Mouse (Mus musculus): ENCODE data around the gene Piezo1. TPM values are rescaled to one million over a fixed set of nuclear protein-coding genes. Genes with fewer than 3 reads are reported as not detected.

Piezo1 gene
- total and polyA plus RNA-seq, 3 experiments = 14.0 to 48.5 (median 14.8) TPM

GRCm38 (mm10) chr8:122457171-122457570, 94.0 kb downstream of the Piezo1 start:
- WGBS = 71% methylated on average over 11 of the region's 11 CpGs
- Histone ChIP-seq H3K4me3 (no peak overlapping the region), H3K4me1 (ENCODE audit: control insufficient read depth, insufficient read depth, low read length) (peaks cover 4% of the 10 kb centered on the region; the same call in 1 of the 2 replicates), H3K36me3 (ENCODE audit: control insufficient read depth, insufficient read depth, low read length) (no peaks in the 10 kb centered on the region), H3K79me2 (replicated peaks; ENCODE audit: control insufficient read depth, insufficient read depth, low read length) (no peaks in the 10 kb centered on the region), H3K27me3 (ENCODE audit: control insufficient read depth, insufficient read depth, low read length) (no peaks in the 10 kb centered on the region), H3K27ac (no peak overlapping the region), H3K9ac (ENCODE audit: low read depth, low read length) (no peak overlapping the region)
- intact Hi-C loops (cut with DNase I) = no loop called here
- no peak for DNase-seq
- TF ChIP-seq CTCF (IDR thresholded peaks at IDR 0.05) = no peak
- TF ChIP-seq EP300 (IDR thresholded peaks at IDR 0.05; ENCODE audit: insufficient read depth, low read depth, low read length) = no peak
- TF ChIP-seq POLR2A (IDR thresholded peaks at IDR 0.05; ENCODE audit: insufficient read depth, low read depth, low read length) = no peak

- Histone ChIP-seq H3K4me1 (ENCODE audit: control insufficient read depth, insufficient read depth, low read length) (no peaks in the 10 kb centered on the region), H3K79me2 (replicated peaks; ENCODE audit: control insufficient read depth, insufficient read depth, low read length) (no peaks in the 10 kb centered on the region), H3K27me3 (ENCODE audit: control insufficient read depth, insufficient read depth, low read length) (no peaks in the 10 kb centered on the region), H3K4me3 (no peak overlapping the region), H3K27ac (no peak overlapping the region), H3K36me3 (ENCODE audit: control insufficient read depth, insufficient read depth, low read length) (no peaks in the 10 kb centered on the region), H3K9ac (ENCODE audit: low read depth, low read length) (no peak overlapping the region)
- TF ChIP-seq POLR2A (IDR thresholded peaks at IDR 0.05; ENCODE audit: insufficient read depth, low read depth, low read length) (no peak), CTCF (IDR thresholded peaks at IDR 0.05) (no peak), EP300 (IDR thresholded peaks at IDR 0.05; ENCODE audit: insufficient read depth, low read depth, low read length) (no peak)
- no peak for DNase-seq
- intact Hi-C loops (cut with DNase I) = no loop called here
- 78% methylated on average over 6 of the region's 6 CpGs for WGBS
These were observed 96.7 kb downstream of the Piezo1 start for GRCm38 (mm10) chr8:122454409-122454808.

GRCm38 (mm10) chr8:122452154-122452553, 99.0 kb downstream of the Piezo1 start:
- TF ChIP-seq POLR2A (IDR thresholded peaks at IDR 0.05; ENCODE audit: insufficient read depth, low read depth, low read length) = no peak; the same call in 1 of the 2 replicates
- peak; percentile 80 for TF ChIP-seq EP300 (IDR thresholded peaks at IDR 0.05; ENCODE audit: insufficient read depth, low read depth, low read length)
- TF ChIP-seq CTCF (IDR thresholded peaks at IDR 0.05) = no peak
- peak in 1 of 2 experiments; percentile 68 for DNase-seq
- intact Hi-C loops (cut with DNase I) = no loop called here
- WGBS = 70% methylated on average over 9 of the region's 10 CpGs
- Histone ChIP-seq H3K36me3 (ENCODE audit: control insufficient read depth, insufficient read depth, low read length) (no peaks in the 10 kb centered on the region), H3K27me3 (ENCODE audit: control insufficient read depth, insufficient read depth, low read length) (no peaks in the 10 kb centered on the region), H3K27ac (peak overlapping the region; percentile 54), H3K4me1 (ENCODE audit: control insufficient read depth, insufficient read depth, low read length) (no peaks in the 10 kb centered on the region), H3K9ac (ENCODE audit: low read depth, low read length) (no peak overlapping the region), H3K79me2 (replicated peaks; ENCODE audit: control insufficient read depth, insufficient read depth, low read length) (no peaks in the 10 kb centered on the region), H3K4me3 (no peak overlapping the region)

- peak overlapping the region; percentile 92 for H3K27ac ChIP-seq
- no peaks in the 10 kb centered on the region for H3K4me1 ChIP-seq (ENCODE audit: control insufficient read depth, insufficient read depth, low read length)
- TF ChIP-seq POLR2A (IDR thresholded peaks at IDR 0.05; ENCODE audit: insufficient read depth, low read depth, low read length) = peak; percentile 30; the same call in 1 of the 2 replicates
- peak; percentile 44 for TF ChIP-seq CTCF (IDR thresholded peaks at IDR 0.05)
- TF ChIP-seq EP300 (IDR thresholded peaks at IDR 0.05; ENCODE audit: insufficient read depth, low read depth, low read length) = peak; percentile 90
- DNase-seq = peak; percentile 40 to 76
- intact Hi-C loops (cut with DNase I) = no loop called here
- H3K27me3 ChIP-seq (ENCODE audit: control insufficient read depth, insufficient read depth, low read length) = no peaks in the 10 kb centered on the region
- no peaks in the 10 kb centered on the region for H3K79me2 ChIP-seq (replicated peaks; ENCODE audit: control insufficient read depth, insufficient read depth, low read length)
- 41% methylated on average over 7 of the region's 7 CpGs for WGBS
- no peaks in the 10 kb centered on the region for H3K36me3 ChIP-seq (ENCODE audit: control insufficient read depth, insufficient read depth, low read length)
- H3K9ac ChIP-seq (ENCODE audit: low read depth, low read length) = peak overlapping the region; percentile 36
- no peak overlapping the region for H3K4me3 ChIP-seq
These were observed 99.9 kb downstream of the Piezo1 start for GRCm38 (mm10) chr8:122451161-122451703.

GRCm38 (mm10) chr8:122445203-122445602, 105.9 kb downstream of the Piezo1 start:
- H3K36me3 ChIP-seq (ENCODE audit: control insufficient read depth, insufficient read depth, low read length) = no peaks in the 10 kb centered on the region
- peak overlapping the region; percentile 95 for H3K27ac ChIP-seq
- H3K4me1 ChIP-seq (ENCODE audit: control insufficient read depth, insufficient read depth, low read length) = peaks cover 2% of the 10 kb centered on the region; the same call in 1 of the 2 replicates
- no peaks in the 10 kb centered on the region for H3K79me2 ChIP-seq (replicated peaks; ENCODE audit: control insufficient read depth, insufficient read depth, low read length)
- no peak overlapping the region for H3K9ac ChIP-seq (ENCODE audit: low read depth, low read length)
- WGBS = 49% methylated on average over 3 of the region's 3 CpGs
- no peak overlapping the region for H3K4me3 ChIP-seq
- H3K27me3 ChIP-seq (ENCODE audit: control insufficient read depth, insufficient read depth, low read length) = no peaks in the 10 kb centered on the region
- TF ChIP-seq EP300 (IDR thresholded peaks at IDR 0.05; ENCODE audit: insufficient read depth, low read depth, low read length) (0 out of 2 replicates have a peak, but pooled peaks have one; percentile 20), POLR2A (IDR thresholded peaks at IDR 0.05; ENCODE audit: insufficient read depth, low read depth, low read length) (no peak), CTCF (IDR thresholded peaks at IDR 0.05) (peak; percentile 56)
- intact Hi-C loops (cut with DNase I) = no loop called here
- DNase-seq = no peak

- intact Hi-C loops (cut with DNase I) = loop anchor here (5.0 kb wide), 2 partner anchors 67 to 162 kb away; partner anchors contain the start of genes Zc3h18 and Zfpm1
- under 1% methylated on average over 19 of the region's 19 CpGs for WGBS
These were observed 106.9 kb downstream of the Piezo1 start for GRCm38 (mm10) chr8:122444058-122444748.

More at GRCm38 (mm10) chr8:122444058-122444748, 106.9 kb downstream of the Piezo1 start:
- Histone ChIP-seq H3K9ac (ENCODE audit: low read depth, low read length) (peak overlapping the region; percentile 78), H3K4me1 (ENCODE audit: control insufficient read depth, insufficient read depth, low read length) (peaks cover 2% of the 10 kb centered on the region; the same call in 1 of the 2 replicates), H3K36me3 (ENCODE audit: control insufficient read depth, insufficient read depth, low read length) (no peaks in the 10 kb centered on the region), H3K27me3 (ENCODE audit: control insufficient read depth, insufficient read depth, low read length) (no peaks in the 10 kb centered on the region), H3K79me2 (replicated peaks; ENCODE audit: control insufficient read depth, insufficient read depth, low read length) (no peaks in the 10 kb centered on the region), H3K4me3 (peak overlapping the region; percentile 70), H3K27ac (peak overlapping the region; percentile 95)
- DNase-seq = peak; percentile 86 to 90
- TF ChIP-seq POLR2A (IDR thresholded peaks at IDR 0.05; ENCODE audit: insufficient read depth, low read depth, low read length) = peak; percentile 56
- TF ChIP-seq EP300 (IDR thresholded peaks at IDR 0.05; ENCODE audit: insufficient read depth, low read depth, low read length) = peak; percentile 78
- no peak for TF ChIP-seq CTCF (IDR thresholded peaks at IDR 0.05)
